Mouse (Mus musculus) cerebellum, adult 2 months (tissue): ENCODE measurements around the gene Ephb2. TPM values are rescaled to one million over a fixed set of nuclear protein-coding genes. Genes with fewer than 3 reads are reported as not detected.

Experiments
- DNase-seq, 2 experiments: peaks; one replicate each; pipeline ENCODE4 v3.0.0; 2021
- H3K27ac ChIP-seq: fragments of 200-500 bp; 2 replicates; pipeline ENCODE4 v1.5.1; 2012; ENCODE audit warnings: low read length, control low read depth, inconsistent platforms; ENCODE audit not compliant: insufficient read depth
- H3K27me3 ChIP-seq: fragments of 200-500 bp; 2 replicates; pipeline ENCODE4 v1.6.1; 2012; ENCODE audit warnings: inconsistent platforms, mild to moderate bottlenecking, low read length, moderate library complexity; ENCODE audit not compliant: control insufficient read depth, insufficient read depth
- H3K4me1 ChIP-seq: fragments of 200-500 bp; 2 replicates; pipeline ENCODE4 v1.6.1; 2011; ENCODE audit warnings: low read length; ENCODE audit not compliant: control insufficient read depth, insufficient read depth
- H3K4me3 ChIP-seq: fragments of 200-500 bp; replicated peaks from 2 replicates; pipeline ENCODE3; 2011; ENCODE audit warnings: mild to moderate bottlenecking, low read depth, low read length, control low read depth; ENCODE audit not compliant: insufficient read depth
- CTCF ChIP-seq: fragments of 200-500 bp; IDR thresholded peaks from 2 replicates; pipeline ENCODE4 v1.5.1; 2011; ENCODE audit warnings: low read depth, mild to moderate bottlenecking, control low read depth, low read length, moderate library complexity, borderline replicate concordance; ENCODE audit not compliant: insufficient read depth
- POLR2A ChIP-seq: fragments of 200-500 bp; IDR thresholded peaks from 2 replicates; pipeline ENCODE4 v1.6.1; 2011; ENCODE audit warnings: low read length, control low read depth, borderline replicate concordance; ENCODE audit not compliant: insufficient read depth
- WGBS: fragments of 180-500 bp; shearing (Covaris S2); methylation state at CpG from one replicate; pipeline ENCODE4 v1.1.7; 2018; 5-methylcytosine and 5-hydroxymethylcytosine counted together
- polyA plus RNA-seq: library from polyadenylated mRNA; depleted of rRNA; stranded (reverse); fragments of >200 nt; gene quantifications from 2 replicates; pipeline ENCODE4 v1.2.3, GENCODE M21; 2012

Gene Ephb2
- polyA plus RNA-seq, 1 experiment = 29.1 TPM

DNA sequence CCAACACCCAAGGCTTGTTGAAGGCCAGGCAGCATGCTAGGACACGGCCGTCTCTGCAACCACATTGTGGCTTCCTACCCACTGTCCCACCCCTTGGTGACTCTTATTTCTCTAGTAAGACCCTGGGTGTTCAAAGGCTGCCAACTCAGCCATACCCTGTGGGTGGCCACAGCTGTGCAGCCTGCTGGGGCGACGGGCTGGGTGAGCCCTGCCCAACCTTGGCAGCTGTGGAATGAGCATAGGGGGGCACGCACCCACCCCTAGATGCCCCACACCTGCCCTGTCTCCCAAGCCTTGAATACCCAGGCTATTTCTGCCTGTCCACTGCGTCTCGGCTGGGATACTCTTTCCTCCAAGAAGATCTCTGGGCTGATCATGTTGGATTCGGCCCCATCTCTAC, 81.5 kb downstream of the Ephb2 start:
- Histone ChIP-seq H3K4me1 (peaks cover 43% of the 10 kb centered on the region), H3K27me3 (no peaks in the 10 kb centered on the region), H3K27ac (no peak overlapping the region), H3K4me3 (no peak overlapping the region)
- WGBS = 94% methylated on average over 8 of the region's 8 CpGs
- no peak for DNase-seq
- TF ChIP-seq POLR2A (no peak), CTCF (no peak)

DNA sequence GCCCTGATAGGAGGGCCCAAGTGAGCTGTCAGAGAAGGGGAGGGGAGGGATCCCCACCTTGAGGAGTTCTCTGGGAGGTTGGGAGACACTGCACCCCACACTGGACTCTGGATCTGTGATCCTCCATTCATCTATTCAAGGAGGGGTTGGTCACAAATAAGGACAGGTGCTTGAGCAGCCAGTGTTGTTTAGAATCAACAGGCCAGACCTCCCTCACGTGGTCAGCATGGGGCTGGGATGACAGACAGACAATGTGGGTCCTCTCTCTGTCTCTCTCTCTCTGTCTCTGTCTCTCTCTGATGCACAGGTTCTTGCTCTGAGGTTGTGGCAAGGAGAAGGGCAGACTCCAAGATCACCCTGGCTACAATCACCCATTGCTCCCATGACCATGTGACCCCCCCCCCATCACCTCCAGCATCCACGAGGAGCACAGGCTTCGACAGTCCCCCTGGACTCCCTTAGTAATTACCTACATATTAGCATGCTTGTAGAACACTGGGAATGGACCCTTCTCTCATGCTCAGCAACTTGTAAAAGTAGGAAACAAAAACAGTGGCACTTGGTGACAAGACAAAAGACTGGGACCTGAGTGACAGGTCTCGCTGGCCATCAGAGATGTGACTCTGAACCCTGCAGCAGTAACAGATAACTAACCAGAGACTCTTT, 84.3 kb downstream of the Ephb2 start:
- 61% methylated on average over 4 of the region's 4 CpGs for WGBS

DNA sequence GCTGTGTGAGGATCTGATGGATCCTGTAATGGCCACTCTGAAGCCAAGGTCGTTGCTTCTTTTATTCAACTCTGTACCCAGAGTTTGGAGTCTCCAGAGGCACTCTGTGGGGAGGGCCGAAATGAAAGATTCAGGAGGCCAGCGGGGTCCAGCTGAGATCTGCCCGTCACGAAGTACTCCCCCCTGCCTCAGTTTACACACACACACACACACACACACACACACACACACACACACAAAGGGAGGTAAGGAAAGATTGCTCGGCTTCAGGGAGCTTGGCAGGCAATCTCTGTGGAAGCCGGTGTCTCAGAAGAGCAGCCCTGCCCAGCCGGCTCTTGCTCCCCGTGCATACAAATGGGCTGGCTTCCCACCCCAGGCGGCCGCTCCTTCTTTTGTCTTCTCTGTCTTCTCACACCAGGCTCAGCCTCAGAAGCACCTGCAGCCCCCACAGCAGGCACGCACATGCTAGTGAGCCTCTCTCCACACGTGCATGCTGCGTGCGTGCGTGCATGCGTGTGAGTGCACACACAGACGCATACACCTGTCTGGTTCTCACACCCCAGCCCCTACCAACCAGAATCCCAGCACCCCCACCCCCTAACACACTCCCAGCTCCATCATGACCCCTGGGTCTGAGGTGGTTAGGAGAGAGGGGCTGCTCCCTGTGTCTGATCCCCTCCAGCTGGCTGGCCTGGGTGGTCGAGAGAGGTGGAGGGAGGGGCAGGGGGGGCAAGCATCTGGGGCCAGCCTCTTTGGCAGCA, 85.0 kb downstream of the Ephb2 start:
- TF ChIP-seq CTCF = no peak
- no peak for TF ChIP-seq POLR2A
- no peak for DNase-seq
- no peaks in the 10 kb centered on the region for H3K27me3 ChIP-seq
- no peak overlapping the region for H3K4me3 ChIP-seq
- 48% methylated on average over 19 of the region's 19 CpGs for WGBS
- H3K4me1 ChIP-seq = peaks cover 29% of the 10 kb centered on the region
- H3K27ac ChIP-seq = no peak overlapping the region

More for the DNA sequence above, 84.3 kb downstream of the Ephb2 start:
- no peak for DNase-seq
- no peak overlapping the region for H3K27ac ChIP-seq
- H3K4me1 ChIP-seq = peaks cover 32% of the 10 kb centered on the region
- TF ChIP-seq POLR2A (no peak), CTCF (no peak)
- H3K4me3 ChIP-seq = no peak overlapping the region
- no peaks in the 10 kb centered on the region for H3K27me3 ChIP-seq

DNA sequence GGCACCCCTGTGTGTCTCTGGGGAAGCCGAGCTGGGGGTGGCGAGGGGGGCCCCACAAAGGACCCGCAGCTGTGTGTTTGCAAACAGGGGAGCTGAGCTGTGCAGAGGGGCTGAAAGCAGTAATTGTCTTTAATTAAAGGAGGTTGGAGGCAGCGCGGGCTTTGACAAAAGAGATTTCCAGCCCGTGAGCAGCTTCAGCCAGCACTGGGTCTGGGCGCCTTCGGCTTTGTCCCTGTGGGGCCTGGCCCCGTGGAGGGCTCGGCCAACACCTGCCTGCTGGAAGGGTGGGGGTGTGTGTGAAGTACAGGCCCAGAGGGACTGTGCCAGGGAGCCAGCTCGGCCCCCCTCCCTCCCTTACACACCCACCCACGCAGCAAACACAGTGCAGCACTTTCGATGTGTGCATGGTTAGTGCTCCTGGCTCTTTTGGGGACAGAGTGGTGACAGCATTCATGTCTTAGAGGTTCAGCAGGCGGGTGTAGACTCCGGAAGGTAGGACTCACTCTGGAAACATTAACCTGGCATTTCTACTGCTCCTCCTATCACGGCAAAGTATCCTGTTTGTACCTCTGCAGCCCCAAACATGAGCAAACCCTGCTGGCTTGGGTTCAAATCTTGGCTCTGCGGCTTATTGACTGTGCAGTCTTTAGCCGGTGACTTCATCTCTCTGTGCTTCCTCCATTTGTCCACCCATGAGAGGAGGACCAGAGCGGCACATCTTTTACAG, 85.8 kb downstream of the Ephb2 start:
- peaks cover 24% of the 10 kb centered on the region for H3K4me1 ChIP-seq
- 46% methylated on average over 19 of the region's 19 CpGs for WGBS

DNA sequence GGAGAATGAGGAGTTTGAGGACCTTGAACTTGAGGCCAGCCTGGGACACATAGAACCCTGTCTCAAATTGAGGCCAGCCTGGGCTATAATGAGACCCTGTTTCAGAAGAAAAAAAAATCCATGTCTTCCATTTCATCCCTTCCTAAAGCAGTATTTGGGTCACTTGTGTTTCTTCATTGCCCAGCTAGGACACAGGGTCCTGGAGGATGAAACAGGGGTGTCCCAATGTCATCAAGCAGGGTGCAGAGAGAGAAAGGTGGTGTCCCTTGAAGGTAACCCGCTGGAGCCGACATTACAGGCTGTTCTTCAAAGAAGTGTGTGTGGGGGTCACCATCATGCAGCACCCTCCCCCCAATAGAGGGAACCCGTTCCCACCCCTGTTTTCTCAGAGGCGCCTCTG, 86.4 kb downstream of the Ephb2 start:
- 71% methylated on average over 4 of the region's 4 CpGs for WGBS
- Histone ChIP-seq H3K27me3 (no peaks in the 10 kb centered on the region), H3K4me1 (peaks cover 23% of the 10 kb centered on the region), H3K4me3 (no peak overlapping the region), H3K27ac (no peak overlapping the region)
- no peak for TF ChIP-seq CTCF
- no peak for DNase-seq

More for the DNA sequence above, 85.8 kb downstream of the Ephb2 start:
- Histone ChIP-seq H3K27me3 (no peaks in the 10 kb centered on the region), H3K27ac (no peak overlapping the region), H3K4me3 (no peak overlapping the region)
- no peak for DNase-seq
- TF ChIP-seq CTCF = no peak
- TF ChIP-seq POLR2A = no peak

DNA sequence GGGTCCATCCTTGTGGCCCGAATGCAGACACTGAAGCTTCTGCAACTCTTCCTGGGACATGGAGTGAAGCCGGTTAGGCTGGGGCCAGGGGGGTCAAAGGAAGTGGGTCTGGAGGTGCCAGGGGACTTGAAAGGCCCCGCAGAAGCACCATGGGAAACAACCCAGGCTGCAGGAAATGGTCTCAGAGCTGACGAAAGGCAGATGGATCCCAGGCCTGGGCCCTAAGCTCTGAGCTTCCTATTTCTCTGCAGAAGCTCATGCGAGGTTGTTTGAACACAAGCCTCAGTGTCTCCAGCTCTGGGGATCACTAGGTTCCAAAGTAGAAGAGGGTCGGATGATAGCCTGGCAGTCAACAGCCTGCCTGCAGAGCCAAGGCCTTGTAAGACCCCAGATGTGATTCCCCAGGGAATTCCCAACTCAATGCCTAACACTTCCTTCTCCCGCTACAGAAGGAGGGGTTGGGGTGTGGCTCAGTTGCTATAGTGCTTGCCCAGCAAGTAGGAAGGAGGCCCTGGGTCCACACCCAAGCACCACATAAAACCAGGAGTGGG, 86.9 kb downstream of the Ephb2 start:
- Histone ChIP-seq H3K27ac (no peak overlapping the region), H3K4me3 (no peak overlapping the region), H3K4me1 (peaks cover 28% of the 10 kb centered on the region), H3K27me3 (no peaks in the 10 kb centered on the region)
- no peak for TF ChIP-seq POLR2A
- WGBS = 85% methylated on average over 7 of the region's 7 CpGs
- DNase-seq = no peak

DNA sequence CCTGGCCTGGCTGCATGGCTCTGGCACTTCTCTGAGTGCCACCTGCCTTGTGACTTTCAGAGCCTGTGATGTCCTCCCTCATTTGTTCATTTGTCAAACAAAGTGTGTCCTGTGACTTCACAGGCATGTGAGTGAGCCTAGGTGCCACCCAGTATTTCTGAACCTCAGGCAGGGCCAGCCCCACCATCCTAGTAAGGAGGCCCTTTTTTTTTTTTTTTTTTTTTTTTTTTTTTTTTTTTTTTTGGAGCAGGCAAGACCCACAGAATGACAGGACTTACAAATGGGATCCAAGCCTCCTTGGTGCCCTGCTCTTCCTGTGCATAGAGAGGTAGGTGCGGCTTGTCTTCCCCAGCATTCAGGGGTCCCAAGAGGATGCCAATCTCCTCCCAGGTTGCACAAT, 89.3 kb downstream of the Ephb2 start:
- H3K4me1 ChIP-seq = peaks cover 44% of the 10 kb centered on the region
- H3K4me3 ChIP-seq = no peak overlapping the region
- 90% methylated on average over 1 of the region's 1 CpGs for WGBS
- H3K27ac ChIP-seq = no peak overlapping the region
- no peaks in the 10 kb centered on the region for H3K27me3 ChIP-seq
- no peak for DNase-seq
- TF ChIP-seq CTCF (no peak), POLR2A (no peak)

DNA sequence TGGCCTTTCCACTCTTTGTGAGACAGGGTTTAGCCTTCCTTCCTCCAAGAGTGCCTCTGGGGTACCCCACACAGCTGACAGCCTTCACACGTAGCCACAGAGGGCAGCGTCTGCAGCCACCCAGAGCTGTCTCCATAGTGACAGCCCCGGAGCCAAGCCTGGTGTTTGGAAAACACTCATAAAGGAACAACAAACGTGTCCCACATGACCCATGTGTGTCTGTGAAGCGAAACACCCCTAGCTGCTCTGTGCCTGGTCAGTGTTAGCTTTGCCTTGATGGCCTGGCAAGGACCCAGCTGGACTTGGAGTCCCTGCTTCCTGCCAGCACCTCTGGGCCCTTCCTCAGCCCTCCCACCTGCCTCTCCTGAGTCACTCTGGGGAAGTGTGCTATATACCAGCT, 93.1 kb downstream of the Ephb2 start:
- H3K27ac ChIP-seq = no peak overlapping the region

More for the DNA sequence above, 93.1 kb downstream of the Ephb2 start:
- no peak for TF ChIP-seq POLR2A
- no peak for TF ChIP-seq CTCF
- 28% methylated on average over 5 of the region's 5 CpGs for WGBS
- Histone ChIP-seq H3K27me3 (no peaks in the 10 kb centered on the region), H3K4me3 (no peak overlapping the region), H3K4me1 (peaks cover 35% of the 10 kb centered on the region)
- DNase-seq = peak; percentile 45 to 56
